Mouse (Mus musculus) forebrain, embryonic 12.5 days (tissue): Measurements from ENCODE around the gene Cemip2. TPM values are rescaled to one million over a fixed set of nuclear protein-coding genes. Genes with fewer than 3 reads are reported as not detected.

Experiments
- ATAC-seq: fragments of 200-750 bp; cut with Nextera tagmentation; 2 replicates; pipeline ENCODE4 v1.8.0; 2017; ENCODE audit warnings: moderate TSS enrichment; ENCODE audit not compliant: low FRiP score
- H3K27ac ChIP-seq: fragments of 300-500 bp; sonication (generic); 2 replicates; pipeline ENCODE4 v1.5.1; 2016; ENCODE audit warnings: mild to moderate bottlenecking
- H3K27me3 ChIP-seq: fragments of 300-500 bp; sonication (generic); 2 replicates; pipeline ENCODE4 v1.6.1; 2016; ENCODE audit warnings: mild to moderate bottlenecking
- H3K36me3 ChIP-seq: fragments of 300-500 bp; sonication (generic); replicated peaks from 2 replicates; pipeline ENCODE4 v1.6.1; 2016; ENCODE audit warnings: mild to moderate bottlenecking
- H3K4me1 ChIP-seq: fragments of 300-500 bp; sonication (generic); 2 replicates; pipeline ENCODE4 v1.6.1; 2016
- H3K4me2 ChIP-seq: fragments of 300-500 bp; sonication (generic); 2 replicates; pipeline ENCODE4 v1.6.1; 2016; ENCODE audit warnings: mild to moderate bottlenecking, moderate library complexity
- H3K4me3 ChIP-seq: fragments of 300-500 bp; sonication (generic); replicated peaks from 2 replicates; pipeline ENCODE4 v1.5.1; 2016; ENCODE audit warnings: mild to moderate bottlenecking
- H3K9ac ChIP-seq: fragments of 300-500 bp; sonication (generic); 2 replicates; pipeline ENCODE4 v1.6.1; 2016; ENCODE audit warnings: mild to moderate bottlenecking
- H3K9me3 ChIP-seq: fragments of 300-500 bp; sonication (generic); 2 replicates; pipeline ENCODE4 v1.6.1; 2016
- WGBS: fragments of 180-500 bp; shearing (Covaris S2); methylation state at CpG from one replicate; pipeline ENCODE4 v1.1.7; 2016; 5-methylcytosine and 5-hydroxymethylcytosine counted together
- polyA plus RNA-seq: library from polyadenylated mRNA; unstranded; fragments of >200 nt; fragmentation: Nextera tagmentation; extraction: Ambion mirVana; gene quantifications from 2 replicates; pipeline ENCODE4 v1.2.1, GENCODE M21; 2016

The Cemip2 gene
- polyA plus RNA-seq, 1 experiment from 2014 or later = 88.7 TPM

GRCm38 (mm10) chr19:21761676-21762075, 16.5 kb upstream of the Cemip2 start:
- no peaks in the 10 kb centered on the region for H3K36me3 ChIP-seq
- H3K27ac ChIP-seq = no peak overlapping the region
- H3K27me3 ChIP-seq = no peaks in the 10 kb centered on the region
- no peak overlapping the region for H3K9ac ChIP-seq
- H3K4me2 ChIP-seq = no peak overlapping the region
- no peaks in the 10 kb centered on the region for H3K9me3 ChIP-seq
- ATAC-seq = no peak
- H3K4me1 ChIP-seq = no peaks in the 10 kb centered on the region
- H3K4me3 ChIP-seq = no peak overlapping the region

GRCm38 (mm10) chr19:21764013-21764412, 14.1 kb upstream of the Cemip2 start:
- 84% methylated on average over 2 of the region's 2 CpGs for WGBS
- Histone ChIP-seq H3K9ac (no peak overlapping the region), H3K4me3 (no peak overlapping the region), H3K4me2 (no peak overlapping the region), H3K27ac (no peak overlapping the region), H3K36me3 (no peaks in the 10 kb centered on the region), H3K27me3 (no peaks in the 10 kb centered on the region), H3K9me3 (no peaks in the 10 kb centered on the region), H3K4me1 (no peaks in the 10 kb centered on the region)
- no peak for ATAC-seq

DNA sequence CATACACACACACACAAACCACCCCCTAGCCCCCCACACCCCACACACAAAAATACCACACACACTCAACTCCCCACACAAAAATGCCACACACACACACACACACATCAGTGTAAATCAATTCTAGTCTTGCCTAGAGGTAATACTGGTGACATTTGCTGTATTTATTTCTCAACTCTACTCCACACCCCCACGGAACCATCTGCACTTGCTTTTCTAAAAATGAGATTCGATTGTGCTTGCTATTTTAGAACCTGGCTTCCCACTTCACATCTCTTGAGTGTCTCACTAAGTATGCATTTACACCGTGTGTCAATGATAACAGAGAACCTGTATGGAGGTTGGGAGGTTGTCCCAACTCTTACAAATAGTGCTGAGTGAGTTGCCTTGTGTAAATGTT, 13.4 kb upstream of the Cemip2 start:
- Histone ChIP-seq H3K4me1 (no peaks in the 10 kb centered on the region), H3K4me2 (no peak overlapping the region), H3K27me3 (no peaks in the 10 kb centered on the region), H3K4me3 (no peak overlapping the region), H3K27ac (no peak overlapping the region), H3K36me3 (no peaks in the 10 kb centered on the region), H3K9me3 (no peaks in the 10 kb centered on the region), H3K9ac (no peak overlapping the region)
- 85% methylated on average over 3 of the region's 3 CpGs for WGBS
- ATAC-seq = no peak

- Histone ChIP-seq H3K36me3 (no peaks in the 10 kb centered on the region), H3K4me2 (no peak overlapping the region), H3K9ac (no peak overlapping the region), H3K9me3 (no peaks in the 10 kb centered on the region), H3K27ac (no peak overlapping the region), H3K4me3 (no peak overlapping the region), H3K4me1 (no peaks in the 10 kb centered on the region), H3K27me3 (no peaks in the 10 kb centered on the region)
- 80% methylated on average over 8 of the region's 9 CpGs for WGBS
- no peak for ATAC-seq
Observed at GRCm38 (mm10) chr19:21767500-21768045, 10.6 kb upstream of the Cemip2 start.

GRCm38 (mm10) chr19:21769796-21770195, 8.3 kb upstream of the Cemip2 start:
- no peaks in the 10 kb centered on the region for H3K9me3 ChIP-seq
- no peak overlapping the region for H3K27ac ChIP-seq
- H3K4me2 ChIP-seq = no peak overlapping the region
- ATAC-seq = no peak
- H3K4me1 ChIP-seq = no peaks in the 10 kb centered on the region
- no peaks in the 10 kb centered on the region for H3K36me3 ChIP-seq
- no peaks in the 10 kb centered on the region for H3K27me3 ChIP-seq
- no peak overlapping the region for H3K9ac ChIP-seq
- no peak overlapping the region for H3K4me3 ChIP-seq
- WGBS = 65% methylated on average over 3 of the region's 3 CpGs

DNA sequence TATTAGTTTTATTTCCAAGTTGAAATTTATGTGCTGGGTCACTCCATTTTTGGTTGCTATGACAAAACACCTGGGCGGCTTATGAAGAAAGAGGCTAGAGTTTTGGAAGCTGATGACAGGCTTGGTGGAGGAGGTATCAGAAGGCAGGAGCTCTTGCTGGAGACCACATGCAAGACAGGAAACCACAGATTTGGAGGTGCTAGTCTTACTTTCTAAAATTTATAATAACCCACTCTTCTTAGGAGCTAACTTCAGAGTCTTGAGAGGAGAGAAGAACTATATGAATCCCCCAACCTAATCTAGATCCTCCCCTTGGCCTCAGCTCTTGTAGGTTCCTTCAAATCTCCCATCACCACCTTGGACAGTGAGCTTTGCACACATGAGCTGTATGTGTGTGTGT, 6.6 kb upstream of the Cemip2 start:
- Histone ChIP-seq H3K9ac (no peak overlapping the region), H3K4me1 (no peaks in the 10 kb centered on the region), H3K9me3 (no peaks in the 10 kb centered on the region), H3K36me3 (no peaks in the 10 kb centered on the region), H3K27ac (no peak overlapping the region), H3K4me3 (no peak overlapping the region), H3K4me2 (no peak overlapping the region), H3K27me3 (no peaks in the 10 kb centered on the region)
- WGBS = 93% methylated on average over 1 of the region's 1 CpGs
- no peak for ATAC-seq

DNA sequence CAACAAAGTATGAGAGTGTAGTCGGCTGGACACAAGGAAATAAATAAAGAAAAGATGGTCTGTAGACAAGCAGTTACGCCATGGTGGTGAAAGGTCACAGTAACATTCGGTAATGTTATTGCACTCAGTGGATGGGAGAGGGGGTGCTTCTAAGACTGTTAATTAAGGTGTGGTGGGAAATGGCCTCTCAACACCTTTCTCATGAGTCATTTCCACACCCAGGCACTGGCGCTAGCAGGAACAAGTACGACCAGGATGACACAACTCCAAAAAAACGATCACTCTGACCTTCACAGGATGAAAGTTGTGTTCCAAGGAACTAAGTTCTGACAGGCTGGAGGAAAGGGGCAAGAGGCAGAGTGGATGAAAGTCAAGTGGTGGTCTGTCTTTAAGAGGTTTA, 4.5 kb upstream of the Cemip2 start:
- ATAC-seq = no peak
- H3K4me2 ChIP-seq = no peak overlapping the region
- WGBS = 84% methylated on average over 6 of the region's 6 CpGs
- H3K4me1 ChIP-seq = peaks cover 10% of the 10 kb centered on the region
- H3K9ac ChIP-seq = no peak overlapping the region
- no peaks in the 10 kb centered on the region for H3K9me3 ChIP-seq
- 0 out of 2 replicates have a peak, but pooled peaks cover 3% of the 10 kb centered on the region for H3K27me3 ChIP-seq
- no peak overlapping the region for H3K27ac ChIP-seq
- no peak overlapping the region for H3K4me3 ChIP-seq
- H3K36me3 ChIP-seq = no peaks in the 10 kb centered on the region

DNA sequence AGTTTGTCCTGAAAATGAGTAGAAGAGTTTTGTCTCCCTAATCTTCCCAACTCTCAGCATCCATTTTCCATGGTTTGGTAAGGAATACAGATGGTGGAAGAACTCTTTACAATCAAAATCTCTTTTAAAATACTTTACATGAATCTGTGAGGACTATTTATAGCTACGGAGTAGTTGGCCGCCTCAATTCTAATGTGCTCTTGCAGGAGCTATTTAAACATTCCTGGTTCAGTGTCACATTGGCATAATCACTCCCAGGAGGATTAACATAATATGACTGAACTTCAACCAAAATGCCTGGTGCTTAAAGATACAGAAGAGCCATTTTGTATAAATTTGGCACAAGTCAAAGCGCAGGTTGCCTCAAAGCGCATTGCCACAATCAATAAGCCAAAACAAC, 2.5 kb upstream of the Cemip2 start:
- Histone ChIP-seq H3K4me2 (no peak overlapping the region), H3K36me3 (no peaks in the 10 kb centered on the region), H3K9ac (no peak overlapping the region), H3K27ac (no peak overlapping the region), H3K4me3 (no peak overlapping the region), H3K4me1 (peaks cover 25% of the 10 kb centered on the region), H3K27me3 (0 out of 2 replicates have a peak, but pooled peaks cover 3% of the 10 kb centered on the region), H3K9me3 (no peaks in the 10 kb centered on the region)
- no peak for ATAC-seq
- WGBS = 86% methylated on average over 4 of the region's 4 CpGs

DNA sequence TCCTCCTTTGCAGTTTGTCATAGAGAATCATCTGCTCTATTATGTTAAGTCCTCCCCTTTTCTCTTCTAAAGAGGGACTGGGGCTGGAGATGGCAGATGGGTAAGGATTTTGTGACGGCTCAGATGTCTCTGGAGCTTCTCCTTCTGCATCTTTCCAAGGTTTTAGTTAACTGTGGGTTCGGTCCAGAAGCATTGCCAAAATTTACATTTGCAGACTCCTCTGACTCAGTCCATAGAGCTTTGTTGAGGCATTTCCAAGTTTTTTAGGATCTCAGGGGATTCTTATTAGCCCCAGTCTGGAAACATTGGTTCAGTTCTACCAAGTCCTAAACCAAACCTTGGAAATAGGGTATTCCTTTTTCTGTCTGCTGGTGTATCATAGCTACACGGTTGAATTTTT, 1.5 kb upstream of the Cemip2 start:
- Histone ChIP-seq H3K4me3 (no peak overlapping the region), H3K4me2 (no peak overlapping the region), H3K4me1 (peaks cover 36% of the 10 kb centered on the region), H3K27me3 (0 out of 2 replicates have a peak, but pooled peaks cover 3% of the 10 kb centered on the region), H3K27ac (no peak overlapping the region), H3K36me3 (no peaks in the 10 kb centered on the region), H3K9ac (no peak overlapping the region), H3K9me3 (no peaks in the 10 kb centered on the region)
- no peak for ATAC-seq
- 80% methylated on average over 3 of the region's 3 CpGs for WGBS

GRCm38 (mm10) chr19:21777171-21777731, 891 bp upstream of the Cemip2 start:
- Histone ChIP-seq H3K27me3 (0 out of 2 replicates have a peak, but pooled peaks cover 3% of the 10 kb centered on the region), H3K4me3 (peak overlapping the region; percentile 87; the same call in 1 of the 2 replicates), H3K36me3 (no peaks in the 10 kb centered on the region), H3K4me1 (peaks cover 42% of the 10 kb centered on the region), H3K9me3 (no peaks in the 10 kb centered on the region), H3K4me2 (peak overlapping the region; percentile 83), H3K9ac (0 out of 2 replicates have a peak overlapping the region, but pooled peaks have one; percentile 27), H3K27ac (no peak overlapping the region)
- ATAC-seq = peak; percentile 1; the same call in 1 of the 2 replicates
- WGBS = 29% methylated on average over 20 of the region's 20 CpGs

GRCm38 (mm10) chr19:21779106-21779505, 964 bp downstream of the Cemip2 start:
- H3K27me3 ChIP-seq = 0 out of 2 replicates have a peak, but pooled peaks cover 3% of the 10 kb centered on the region
- H3K9me3 ChIP-seq = no peaks in the 10 kb centered on the region
- H3K27ac ChIP-seq = peak overlapping the region; percentile 98
- no peak for ATAC-seq
- peak overlapping the region; percentile 89 for H3K9ac ChIP-seq
- no peaks in the 10 kb centered on the region for H3K36me3 ChIP-seq
- 0% methylated on average over 11 of the region's 11 CpGs for WGBS
- H3K4me2 ChIP-seq = peak overlapping the region; percentile 83
- H3K4me1 ChIP-seq = peaks cover 58% of the 10 kb centered on the region
- peak overlapping the region; percentile 87 for H3K4me3 ChIP-seq

- ATAC-seq = no peak
- 20% methylated on average over 8 of the region's 8 CpGs for WGBS
- peaks cover 73% of the 10 kb centered on the region for H3K4me1 ChIP-seq
- H3K27me3 ChIP-seq = 0 out of 2 replicates have a peak, but pooled peaks cover 3% of the 10 kb centered on the region
- no peaks in the 10 kb centered on the region for H3K36me3 ChIP-seq
- H3K4me2 ChIP-seq = peak overlapping the region; percentile 83
- peak overlapping the region; percentile 90 for H3K27ac ChIP-seq
- H3K9me3 ChIP-seq = no peaks in the 10 kb centered on the region
- H3K9ac ChIP-seq = peak overlapping the region; percentile 89; the same call in 1 of the 2 replicates
- peak overlapping the region; percentile 87 for H3K4me3 ChIP-seq
Observed at GRCm38 (mm10) chr19:21780663-21781062, 2.5 kb downstream of the Cemip2 start.
